8 mouse cellular contexts compared by ENCODE assay signal in genomic region chr10:127514764-127515163, GRCm38 (mm10). TPM values are rescaled to one million over a fixed set of nuclear protein-coding genes. Genes with fewer than 3 reads are reported as not detected.
DNase-seq lines count a peak whose midpoint lies in the region; ATAC-seq lines count a peak whose summit lies in the region.

Gene Ndufa4l2 (plus strand): TSS chr10:127514967.

- no peak for DNase-seq in kidney, adult 8-10 months
- DNase-seq in forebrain, embryonic 14.5 days (ENCODE audit: low spot score) = no peak
- no peak for DNase-seq in hindbrain, embryonic 10.5 days (ENCODE audit: low spot score)
- DNase-seq in embryo, embryonic 10.5 days (ENCODE audit: low spot score) = no peak
- DNase-seq in embryo, embryonic 9.5 days (ENCODE audit: extremely low spot score) = no peak
- DNase-seq in ovary, postnatal 14 days (ENCODE audit: low spot score) = no peak

- H3K9me3 ChIP-seq in kidney, embryonic 16.5 days (ENCODE audit: low read length) = no peaks in the 10 kb centered on the region
- no peaks in the 10 kb centered on the region for H3K9me3 ChIP-seq in forebrain, embryonic 14.5 days (replicated peaks; ENCODE audit: control insufficient read depth, low read length)
- H3K9me3 ChIP-seq in hindbrain, embryonic 10.5 days = 0 out of 2 replicates have a peak, but pooled peaks cover 2% of the 10 kb centered on the region
- no peaks in the 10 kb centered on the region for H3K9me3 ChIP-seq in lung, embryonic 15.5 days

- peaks cover 17% of the 10 kb centered on the region for H3K36me3 ChIP-seq in kidney, embryonic 16.5 days (ENCODE audit: insufficient read depth, low read length)
- H3K36me3 ChIP-seq in forebrain, embryonic 14.5 days (ENCODE audit: control insufficient read depth, insufficient read depth, low read length) = peaks cover 21% of the 10 kb centered on the region
- H3K36me3 ChIP-seq in hindbrain, embryonic 10.5 days = peaks cover 29% of the 10 kb centered on the region
- H3K36me3 ChIP-seq in lung, embryonic 15.5 days = peaks cover 24% of the 10 kb centered on the region

- peaks cover 70% of the 10 kb centered on the region for H3K4me1 ChIP-seq in kidney, embryonic 16.5 days (ENCODE audit: insufficient read depth, low read length)
- H3K4me1 ChIP-seq in forebrain, embryonic 14.5 days (ENCODE audit: control insufficient read depth, insufficient read depth, low read length) = peaks cover 53% of the 10 kb centered on the region
- H3K4me1 ChIP-seq in hindbrain, embryonic 10.5 days (replicated peaks) = peaks cover 95% of the 10 kb centered on the region
- peaks cover 66% of the 10 kb centered on the region for H3K4me1 ChIP-seq in lung, embryonic 15.5 days

- peaks cover 68% of the 10 kb centered on the region for H3K27me3 ChIP-seq in kidney, embryonic 16.5 days (ENCODE audit: insufficient read depth, low read length)
- peaks cover 14% of the 10 kb centered on the region for H3K27me3 ChIP-seq in forebrain, embryonic 14.5 days (replicated peaks; ENCODE audit: control insufficient read depth, insufficient read depth, low read length)
- H3K27me3 ChIP-seq in hindbrain, embryonic 10.5 days (ENCODE audit: insufficient read depth, poor library complexity, severe bottlenecking) = peaks cover 98% of the 10 kb centered on the region
- peaks cover 62% of the 10 kb centered on the region for H3K27me3 ChIP-seq in lung, embryonic 15.5 days

- H3K4me3 ChIP-seq in kidney, embryonic 16.5 days (ENCODE audit: low read length) = peak within 1 kb of the TSS; percentile 17
- H3K4me3 ChIP-seq in forebrain, embryonic 14.5 days (ENCODE audit: low read depth, low read length) = no peak within 1 kb of the TSS
- H3K4me3 ChIP-seq in hindbrain, embryonic 10.5 days = peak within 1 kb of the TSS; percentile 59
- H3K4me3 ChIP-seq in lung, embryonic 15.5 days = peak within 1 kb of the TSS; percentile 27

- H3K4me2 ChIP-seq in kidney, embryonic 16.5 days (replicated peaks; ENCODE audit: low read depth, low read length) = peak within 1 kb of the TSS; percentile 52
- peak within 1 kb of the TSS; percentile 90 for H3K4me2 ChIP-seq in forebrain, embryonic 14.5 days (ENCODE audit: low read length)
- peak within 1 kb of the TSS; percentile 94 for H3K4me2 ChIP-seq in lung, embryonic 15.5 days

- ATAC-seq in kidney, embryonic 16.5 days (ENCODE audit: low FRiP score, low TSS enrichment) = no peak
- no peak for ATAC-seq in forebrain, embryonic 14.5 days
- no peak for ATAC-seq in lung, embryonic 15.5 days (ENCODE audit: borderline replicate concordance, extremely low read depth, low FRiP score, low TSS enrichment)

- 16% methylated on average over 6 of the region's 6 CpGs for WGBS in kidney, embryonic 16.5 days
- 18% methylated on average over 6 of the region's 6 CpGs for WGBS in forebrain, embryonic 14.5 days
- WGBS in hindbrain, embryonic 10.5 days = 4% methylated on average over 6 of the region's 6 CpGs
- 22% methylated on average over 6 of the region's 6 CpGs for WGBS in lung, embryonic 15.5 days

- H3K9ac ChIP-seq in kidney, embryonic 16.5 days (replicated peaks; ENCODE audit: low read length) = peak within 1 kb of the TSS; percentile 9; the same call in 1 of the 2 replicates
- H3K9ac ChIP-seq in forebrain, embryonic 14.5 days (ENCODE audit: low read length) = peak within 1 kb of the TSS; percentile 10; the same call in 1 of the 2 replicates
- H3K9ac ChIP-seq in lung, embryonic 15.5 days = no peak within 1 kb of the TSS

- peak within 1 kb of the TSS; percentile 31; the same call in 1 of the 2 replicates for H3K27ac ChIP-seq in kidney, embryonic 16.5 days (ENCODE audit: low read length)
- no peak within 1 kb of the TSS; the same call in 1 of the 2 replicates for H3K27ac ChIP-seq in forebrain, embryonic 14.5 days (ENCODE audit: low read depth, low read length)
- peak within 1 kb of the TSS; percentile 89 for H3K27ac ChIP-seq in hindbrain, embryonic 10.5 days
- peak within 1 kb of the TSS; percentile 26; the same call in 1 of the 2 replicates for H3K27ac ChIP-seq in lung, embryonic 15.5 days

RNA-seq across cellular contexts. Expression of gene Ndufa4l2, which starts in this region (rescaled TPM):
- 74.4 and 77.3 TPM in 2 replicates for polyA plus RNA-seq in kidney, embryonic 16.5 days (2015; fragmentation: Nextera tagmentation; extraction: Ambion mirVana)
- 12.5 and 17.2 TPM in 2 replicates for polyA plus RNA-seq in forebrain, embryonic 14.5 days (2014; fragmentation: Nextera tagmentation; extraction: Ambion mirVana)
- polyA plus RNA-seq in hindbrain, embryonic 10.5 days (2016; fragmentation: Nextera tagmentation; extraction: Ambion mirVana) = 8.1 and 10.5 TPM in 2 replicates
- 89.4 and 100 TPM in 2 replicates for polyA plus RNA-seq in lung, embryonic 15.5 days (2015; fragmentation: Nextera tagmentation; extraction: Ambion mirVana)
